Mouse (Mus musculus) heart, postnatal 10 days (tissue): ENCODE measurements around the gene Fgf14. TPM values are rescaled to one million over a fixed set of nuclear protein-coding genes. Genes with fewer than 3 reads are reported as not detected.
"Not testable (repeated sequence)": the region's sequence is repeated elsewhere in the genome, so short reads cannot be mapped to it uniquely, and the experiment has no call there.

ENCODE experiments used
- DNase-seq, 2 experiments: peaks; one replicate each; pipeline ENCODE4 v3.0.0; 2021
- intact Hi-C: fragments of 180-260 bp; cut with DNase I; formaldehyde crosslinking; loops from one replicate; pipeline ENCODE4 v1.15.1; 2025
- total RNA-seq, 2 experiments: library from RNA; stranded (reverse); gene quantifications; 2 replicates each; pipeline ENCODE4 v1.2.3; 2021

Gene Fgf14
- total RNA-seq, 2 experiments from 2014 or later: 1.5 to 1.6 TPM

DNA sequence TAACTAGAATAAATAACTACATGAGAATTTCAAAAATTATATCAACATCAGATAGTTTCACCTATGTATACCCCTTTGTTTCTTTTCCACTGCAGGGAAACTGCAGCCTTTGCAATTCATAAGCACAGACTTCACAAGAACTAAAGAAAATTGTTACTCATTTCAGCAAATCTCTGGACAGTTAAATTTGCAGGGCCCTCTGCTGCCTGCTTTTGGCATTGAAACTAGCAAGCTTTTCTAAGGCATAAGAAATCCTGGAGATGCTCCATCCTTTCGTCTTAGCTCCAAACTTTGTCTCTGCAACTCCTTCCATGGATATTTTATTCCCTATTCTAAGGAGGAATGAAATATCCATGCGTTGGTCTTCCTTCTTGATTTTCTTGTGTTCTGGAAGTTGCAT lies 455.9 kb downstream of the Fgf14 start:
- intact Hi-C loops: no loop called here
- DNase-seq: no peak

DNA sequence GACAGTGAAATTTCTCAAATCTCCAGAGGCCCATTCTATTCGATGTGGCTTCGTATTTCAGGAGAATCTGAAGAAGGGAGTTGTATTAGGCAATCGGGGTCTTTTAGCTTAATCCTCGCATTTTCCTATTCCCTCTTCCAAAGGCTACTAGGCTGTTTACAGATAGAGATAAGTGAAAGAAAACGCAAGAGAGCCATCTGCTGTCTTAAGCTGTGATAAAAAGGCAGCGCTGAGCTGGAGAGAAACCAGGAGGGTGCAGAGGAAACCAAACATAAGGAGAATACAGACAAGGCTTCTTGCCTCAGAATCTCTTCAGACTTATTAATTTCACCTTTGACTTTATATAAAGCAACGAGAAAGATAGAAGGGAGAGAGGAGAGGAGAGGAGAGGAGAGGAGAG lies 481.1 kb downstream of the Fgf14 start:
- intact Hi-C loops: no loop called here
- no peak for DNase-seq

- peak in 1 of 2 experiments; percentile 4 for DNase-seq
- intact Hi-C loops: no loop called here
These were observed 481.6 kb downstream of the Fgf14 start for GRCm38 (mm10) chr14:124195331-124195730.

DNA sequence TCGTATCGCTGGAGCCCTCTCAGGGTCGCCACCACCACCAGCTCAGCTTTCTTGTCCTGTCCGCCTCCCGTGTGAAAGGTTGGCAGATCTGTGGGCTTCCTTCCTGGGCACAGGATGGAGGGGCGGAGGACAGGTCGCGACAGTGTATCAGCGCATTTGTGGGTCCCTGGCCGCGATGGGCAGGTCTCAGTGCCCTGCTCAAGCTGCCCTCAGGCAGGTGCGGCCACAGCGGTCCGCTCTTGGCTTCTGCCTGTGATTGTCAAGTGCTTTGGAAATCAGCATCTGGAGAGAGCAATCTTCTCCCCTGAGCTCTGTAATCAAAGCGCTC lies 484.1 kb downstream of the Fgf14 start:
- DNase-seq: no peak
- intact Hi-C loops: no loop called here

- intact Hi-C loops: no loop called here
- DNase-seq: peak; percentile 6 to 14
These were observed 484.8 kb downstream of the Fgf14 start for GRCm38 (mm10) chr14:124191913-124192814.

GRCm38 (mm10) chr14:124180265-124180664 lies 496.7 kb downstream of the Fgf14 start:
- intact Hi-C loops: no loop called here
- DNase-seq: no peak

- intact Hi-C loops: no loop called here
- no peak for DNase-seq
These were observed 502.8 kb downstream of the Fgf14 start for GRCm38 (mm10) chr14:124174111-124174510.

DNA sequence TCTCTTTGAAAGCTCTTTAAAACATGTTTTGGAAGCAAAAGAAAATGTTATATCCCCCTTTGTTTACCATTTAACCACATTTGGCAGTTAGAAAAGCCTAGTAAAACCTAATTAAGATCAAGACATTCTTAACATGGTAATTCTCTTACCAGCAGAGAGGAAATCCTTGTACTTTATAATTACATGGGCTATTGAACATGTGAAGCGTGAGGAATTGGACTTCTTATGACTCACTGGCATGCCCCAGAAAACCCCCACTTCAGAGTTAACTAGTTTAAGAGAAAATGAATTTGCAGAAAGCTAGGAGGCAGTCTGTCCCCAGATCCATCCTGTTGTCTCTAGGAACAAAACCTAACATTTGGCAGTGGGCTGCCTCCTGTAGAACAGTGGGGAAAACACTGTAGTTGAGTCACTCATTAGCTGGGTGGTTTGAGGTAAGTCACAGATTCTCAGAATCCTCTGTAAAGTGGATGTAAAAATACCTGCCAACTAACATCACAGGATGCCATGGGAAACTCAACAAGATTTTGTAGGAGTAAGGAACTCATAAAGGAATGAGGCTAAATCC lies 513.2 kb downstream of the Fgf14 start:
- intact Hi-C loops: no loop called here
- no peak for DNase-seq

DNA sequence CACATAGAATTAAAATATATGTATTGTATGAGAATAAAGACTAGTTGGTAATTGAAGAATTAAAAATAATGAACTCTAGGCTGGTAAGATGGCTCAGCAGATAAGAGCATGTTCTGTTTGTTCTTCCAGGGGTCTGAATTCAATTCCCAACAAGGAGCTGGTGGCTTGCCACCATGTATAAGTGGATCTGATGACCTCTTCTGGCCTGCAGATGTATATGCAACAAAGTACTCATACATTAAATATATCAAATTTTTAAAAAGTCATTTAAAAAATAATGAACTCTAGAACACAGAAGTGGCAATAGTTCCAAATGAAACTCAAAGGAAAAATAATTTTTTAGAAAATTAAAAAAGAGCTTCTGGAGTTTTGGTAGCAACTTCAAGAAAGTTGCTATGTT lies 529.5 kb downstream of the Fgf14 start:
- intact Hi-C loops: loop anchor here (5.0 kb wide), 1 partner anchor 775 kb away; no protein-coding TSS in a partner anchor
- no peak for DNase-seq

GRCm38 (mm10) chr14:124107205-124107873 lies 569.6 kb downstream of the Fgf14 start:
- no peak for DNase-seq
- intact Hi-C loops: no loop called here

DNA sequence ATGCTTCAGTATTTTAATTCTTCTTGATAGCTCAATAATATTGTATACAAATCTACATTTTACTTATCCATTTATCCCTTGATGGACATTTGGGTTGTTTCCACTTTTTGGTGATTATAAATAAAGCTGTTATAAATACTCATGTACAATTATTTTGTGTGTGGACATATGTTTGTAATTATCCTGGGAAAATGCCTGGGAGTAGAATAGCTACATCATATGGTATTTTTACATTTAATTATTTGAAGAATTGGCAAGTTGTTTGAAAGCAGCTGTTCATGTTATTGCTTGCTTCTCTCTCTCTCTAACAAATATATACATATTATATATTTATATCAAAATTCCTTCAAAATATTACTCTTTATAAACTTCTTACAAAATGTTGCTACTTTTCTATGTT lies 593.8 kb downstream of the Fgf14 start:
- intact Hi-C loops: no loop called here
- no peak for DNase-seq

DNA sequence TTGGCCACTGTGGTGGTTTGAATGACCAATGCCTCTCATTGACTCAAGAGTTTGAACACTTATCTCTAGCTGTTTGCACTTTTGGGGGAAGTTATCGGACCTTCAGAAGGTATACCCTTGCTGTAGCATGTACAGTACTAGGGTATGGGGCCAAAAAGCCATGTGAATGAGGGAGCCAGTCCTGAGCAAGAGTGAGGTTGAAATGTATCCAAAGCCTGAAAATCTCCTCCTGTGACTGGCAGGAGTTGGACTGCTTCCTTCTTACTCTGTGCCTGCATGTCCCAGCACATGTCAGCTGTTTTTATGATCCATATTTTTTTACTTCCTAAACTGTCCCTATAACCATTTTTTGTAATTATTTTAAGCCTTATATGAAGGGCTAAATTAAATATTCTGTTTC lies 632.9 kb downstream of the Fgf14 start:
- intact Hi-C loops: no loop called here
- no peak for DNase-seq

DNA sequence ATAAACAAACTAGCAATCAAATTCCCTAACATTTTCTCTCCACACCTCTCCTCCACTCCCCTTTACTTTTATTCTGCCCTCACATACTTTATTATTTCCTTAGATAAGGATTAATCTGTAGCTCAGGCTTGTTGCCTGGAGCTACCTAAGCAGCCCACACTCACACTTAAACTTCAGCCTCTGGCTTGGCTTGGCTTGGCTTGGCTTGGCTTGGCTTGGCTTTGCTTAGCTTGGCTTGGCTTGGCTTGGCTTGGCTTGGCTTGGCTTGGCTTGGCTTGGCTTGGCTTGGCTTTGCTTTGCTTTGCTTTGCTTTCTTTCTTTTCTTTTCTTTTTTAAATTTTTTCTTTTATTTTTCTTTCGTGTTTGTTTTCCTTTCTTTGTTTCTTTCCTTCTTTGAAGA lies 636.3 kb downstream of the Fgf14 start:
- intact Hi-C loops: no loop called here
- peak; percentile 1 to 3 for DNase-seq

DNA sequence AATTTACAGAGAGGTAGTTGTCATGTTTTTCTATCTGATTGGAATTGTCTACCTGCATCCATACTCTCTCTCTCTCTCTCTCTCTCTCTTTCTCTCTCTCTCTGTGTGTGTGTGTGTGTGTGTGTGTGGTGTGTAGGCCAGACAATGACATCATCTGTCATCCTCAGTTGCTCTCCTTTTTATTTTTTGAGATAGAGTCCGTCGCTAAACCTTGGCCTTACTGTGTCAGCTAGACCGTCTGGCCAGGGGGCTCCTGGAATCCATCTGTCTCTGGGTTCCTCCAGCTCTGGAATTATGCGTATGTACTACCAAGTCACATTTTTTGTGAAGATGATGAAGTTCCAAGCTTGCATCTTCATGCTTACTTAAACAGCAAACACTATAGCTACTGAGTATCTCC lies 639.5 kb downstream of the Fgf14 start:
- DNase-seq: no peak
- intact Hi-C loops: no loop called here

GRCm38 (mm10) chr14:124036575-124037205 lies 640.2 kb downstream of the Fgf14 start:
- DNase-seq: no peak
- intact Hi-C loops: no loop called here

DNA sequence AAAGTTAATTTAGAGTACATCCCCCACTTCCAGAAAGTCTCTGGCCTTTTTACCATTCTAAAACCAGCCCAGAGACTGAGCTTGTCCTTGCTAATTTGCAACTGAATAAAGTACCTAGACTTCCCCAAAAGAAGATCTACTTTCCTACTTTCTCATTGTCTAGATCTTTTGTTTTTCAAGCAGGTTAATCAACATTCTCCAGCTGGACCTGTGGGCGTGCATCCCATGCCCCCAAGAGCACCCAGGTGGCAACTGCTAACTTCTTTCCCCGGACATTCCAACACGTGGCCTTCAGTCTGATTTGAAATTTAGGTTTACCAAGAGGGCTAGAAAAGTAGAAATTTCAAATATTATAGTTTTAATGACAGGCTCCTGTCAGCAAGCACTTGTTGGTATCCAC lies 643.6 kb downstream of the Fgf14 start:
- intact Hi-C loops, DNase-seq: not testable (repeated sequence)

- DNase-seq: no peak
These were observed 648.8 kb downstream of the Fgf14 start for GRCm38 (mm10) chr14:124027886-124028670.

GRCm38 (mm10) chr14:123990591-123991195 lies 686.2 kb downstream of the Fgf14 start:
- DNase-seq: no peak
- intact Hi-C loops: no loop called here

More at GRCm38 (mm10) chr14:124027886-124028670, 648.8 kb downstream of the Fgf14 start:
- intact Hi-C loops: no loop called here

DNA sequence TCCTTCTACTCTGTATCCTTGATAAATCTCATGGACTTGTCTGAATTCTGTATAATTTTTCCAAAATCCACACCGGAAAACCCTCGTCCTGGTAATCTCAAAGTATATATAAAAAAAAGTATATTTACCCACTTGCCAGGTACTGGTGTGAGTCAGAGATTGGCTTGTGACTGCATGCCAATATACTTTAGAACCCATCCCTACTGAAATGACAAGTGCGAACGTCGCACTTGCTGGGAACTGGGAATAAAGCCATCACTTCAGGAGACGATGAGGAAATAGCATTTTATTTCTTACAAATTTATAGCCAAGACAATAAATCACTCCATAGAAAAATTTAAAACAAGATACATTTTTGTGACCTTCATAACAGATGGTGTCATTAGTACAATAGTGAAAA lies 708.9 kb downstream of the Fgf14 start:
- DNase-seq: no peak
- intact Hi-C loops: no loop called here

DNA sequence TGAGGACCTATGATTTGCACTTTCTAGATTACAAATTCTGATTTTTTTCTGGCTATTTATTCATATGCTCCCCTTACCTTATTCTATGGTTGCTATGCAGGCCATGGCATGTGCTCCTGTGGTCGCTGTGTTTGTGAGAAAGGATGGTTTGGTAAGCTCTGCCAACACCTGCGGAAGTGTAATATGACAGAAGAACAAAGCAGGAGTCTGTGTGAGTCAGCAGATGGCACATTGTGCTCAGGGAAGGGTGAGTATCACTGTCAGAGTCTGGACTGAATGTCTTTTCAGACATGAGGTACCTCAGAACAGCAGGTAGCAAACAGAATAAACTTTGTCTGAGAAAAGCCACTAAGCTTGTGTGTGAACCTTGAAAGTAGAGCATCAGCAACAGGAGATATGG lies 710.4 kb downstream of the Fgf14 start:
- intact Hi-C loops: no loop called here
- no peak for DNase-seq
